Mouse (Mus musculus) stomach, embryonic 14.5 days (tissue): Measurements from ENCODE around the gene Maml3. TPM values are rescaled to one million over a fixed set of nuclear protein-coding genes. Genes with fewer than 3 reads are reported as not detected.

Experiments used
- ATAC-seq: fragments of 200-750 bp; cut with Nextera tagmentation; 2 replicates; pipeline ENCODE4 v1.8.0; 2017; ENCODE audit warnings: low read depth, moderate TSS enrichment; ENCODE audit not compliant: insufficient number of reproducible peaks, insufficient read depth, low FRiP score
- H3K27ac ChIP-seq: fragments of 300-500 bp; sonication (generic); 2 replicates; pipeline ENCODE4 v1.5.1; 2014; ENCODE audit warnings: mild to moderate bottlenecking, low read length, moderate library complexity, mixed read lengths
- H3K27me3 ChIP-seq: fragments of 300-500 bp; sonication (generic); 2 replicates; pipeline ENCODE4 v1.6.1; 2014; ENCODE audit warnings: low read length, control low read depth, mixed read lengths; ENCODE audit not compliant: control insufficient read depth, insufficient read depth
- H3K36me3 ChIP-seq: fragments of 300-500 bp; sonication (generic); 2 replicates; pipeline ENCODE4 v1.6.1; 2014; ENCODE audit warnings: mild to moderate bottlenecking, control low read depth, low read length, moderate library complexity, mixed read lengths; ENCODE audit not compliant: control insufficient read depth, insufficient read depth
- H3K4me1 ChIP-seq: fragments of 300-500 bp; sonication (generic); 2 replicates; pipeline ENCODE4 v1.6.1; 2014; ENCODE audit warnings: low read length, control low read depth, mixed read lengths; ENCODE audit not compliant: control insufficient read depth, insufficient read depth
- H3K4me2 ChIP-seq: fragments of 300-500 bp; sonication (generic); replicated peaks from 2 replicates; pipeline ENCODE4 v1.6.1; 2014; ENCODE audit warnings: low read depth, low read length, control low read depth
- H3K4me3 ChIP-seq: fragments of 300-500 bp; sonication (generic); 2 replicates; pipeline ENCODE4 v1.5.1; 2014; ENCODE audit warnings: low read depth, low read length, control low read depth
- H3K9ac ChIP-seq: fragments of 300-500 bp; sonication (generic); replicated peaks from 2 replicates; pipeline ENCODE4 v1.6.1; 2014; ENCODE audit warnings: low read depth, mild to moderate bottlenecking, control low read depth, low read length, moderate library complexity, mixed read lengths
- H3K9me3 ChIP-seq: fragments of 300-500 bp; sonication (generic); 2 replicates; pipeline ENCODE4 v1.6.1; 2016; ENCODE audit warnings: low read depth, low read length, control low read depth; ENCODE audit not compliant: control insufficient read depth
- WGBS: fragments of 180-500 bp; shearing (Covaris S2); extraction: QIAGEN DNeasy Blood & Tissue Kit; methylation state at CpG from one replicate; pipeline ENCODE4 v1.1.7; 2014; 5-methylcytosine and 5-hydroxymethylcytosine counted together
- polyA plus RNA-seq: library from polyadenylated mRNA; unstranded; fragments of >200 nt; fragmentation: Nextera tagmentation; extraction: Ambion mirVana; gene quantifications from 2 replicates; pipeline ENCODE4 v1.2.1, GENCODE M21; 2014

The Maml3 gene
- polyA plus RNA-seq, 1 experiment from 2014 or later, result 9.3 TPM

GRCm38 (mm10) chr3:52066142-52066541 lies 38.7 kb downstream of the Maml3 start:
- Histone ChIP-seq H3K27ac (no peak overlapping the region), H3K9ac (no peak overlapping the region), H3K9me3 (no peaks in the 10 kb centered on the region), H3K27me3 (no peaks in the 10 kb centered on the region), H3K4me3 (no peak overlapping the region), H3K4me2 (no peak overlapping the region), H3K36me3 (no peaks in the 10 kb centered on the region), H3K4me1 (peaks cover 15% of the 10 kb centered on the region)
- no peak for ATAC-seq
- 64% methylated on average over 3 of the region's 3 CpGs for WGBS

GRCm38 (mm10) chr3:52063261-52063655 lies 41.6 kb downstream of the Maml3 start:
- no peak overlapping the region for H3K27ac ChIP-seq

GRCm38 (mm10) chr3:52062389-52063260 lies 42.3 kb downstream of the Maml3 start:
- no peak overlapping the region for H3K9ac ChIP-seq
- no peaks in the 10 kb centered on the region for H3K27me3 ChIP-seq
- H3K4me3 ChIP-seq, result no peak overlapping the region
- H3K9me3 ChIP-seq, result no peaks in the 10 kb centered on the region
- no peaks in the 10 kb centered on the region for H3K36me3 ChIP-seq
- H3K4me1 ChIP-seq, result peaks cover 12% of the 10 kb centered on the region
- H3K4me2 ChIP-seq, result no peak overlapping the region
- ATAC-seq, result no peak
- WGBS, result 55% methylated on average over 11 of the region's 11 CpGs
- H3K27ac ChIP-seq, result no peak overlapping the region

More at GRCm38 (mm10) chr3:52063261-52063655, 41.6 kb downstream of the Maml3 start:
- WGBS, result 62% methylated on average over 3 of the region's 3 CpGs
- H3K4me1 ChIP-seq, result peaks cover 12% of the 10 kb centered on the region
- H3K36me3 ChIP-seq, result no peaks in the 10 kb centered on the region
- H3K9ac ChIP-seq, result no peak overlapping the region
- ATAC-seq, result no peak
- no peaks in the 10 kb centered on the region for H3K27me3 ChIP-seq
- H3K9me3 ChIP-seq, result no peaks in the 10 kb centered on the region
- H3K4me2 ChIP-seq, result no peak overlapping the region
- H3K4me3 ChIP-seq, result no peak overlapping the region

- ATAC-seq, result peak; percentile 71; the same call in 1 of the 2 replicates
- Histone ChIP-seq H3K4me3 (no peak overlapping the region), H3K4me2 (no peak overlapping the region), H3K27ac (no peak overlapping the region), H3K4me1 (peaks cover 12% of the 10 kb centered on the region), H3K9ac (no peak overlapping the region), H3K9me3 (no peaks in the 10 kb centered on the region), H3K36me3 (no peaks in the 10 kb centered on the region), H3K27me3 (no peaks in the 10 kb centered on the region)
- 31% methylated on average over 8 of the region's 8 CpGs for WGBS
Measured at GRCm38 (mm10) chr3:52061472-52062388, 43.1 kb downstream of the Maml3 start.

- H3K9ac ChIP-seq, result no peak overlapping the region
- H3K36me3 ChIP-seq, result no peaks in the 10 kb centered on the region
- no peaks in the 10 kb centered on the region for H3K27me3 ChIP-seq
- no peak overlapping the region for H3K4me2 ChIP-seq
- ATAC-seq, result no peak
- no peak overlapping the region for H3K4me3 ChIP-seq
- no peak overlapping the region for H3K27ac ChIP-seq
- no peaks in the 10 kb centered on the region for H3K9me3 ChIP-seq
- WGBS, result 90% methylated on average over 7 of the region's 7 CpGs
- H3K4me1 ChIP-seq, result peaks cover 12% of the 10 kb centered on the region
Measured at GRCm38 (mm10) chr3:52060886-52061285, 44.0 kb downstream of the Maml3 start.

GRCm38 (mm10) chr3:52051801-52052200 lies 53.1 kb downstream of the Maml3 start:
- no peaks in the 10 kb centered on the region for H3K36me3 ChIP-seq
- no peak overlapping the region for H3K4me2 ChIP-seq
- peaks cover 8% of the 10 kb centered on the region; the same call in 1 of the 2 replicates for H3K4me1 ChIP-seq
- H3K27me3 ChIP-seq, result no peaks in the 10 kb centered on the region
- no peak overlapping the region for H3K9ac ChIP-seq
- H3K9me3 ChIP-seq, result no peaks in the 10 kb centered on the region
- 60% methylated on average over 2 of the region's 2 CpGs for WGBS
- ATAC-seq, result no peak
- no peak overlapping the region for H3K4me3 ChIP-seq
- no peak overlapping the region for H3K27ac ChIP-seq

- H3K27ac ChIP-seq, result no peak overlapping the region
- no peak for ATAC-seq
Measured at GRCm38 (mm10) chr3:52048082-52048481, 56.8 kb downstream of the Maml3 start.

GRCm38 (mm10) chr3:52047537-52047936 lies 57.3 kb downstream of the Maml3 start:
- H3K36me3 ChIP-seq, result no peaks in the 10 kb centered on the region
- no peak overlapping the region for H3K9ac ChIP-seq
- no peak overlapping the region for H3K4me3 ChIP-seq
- H3K27me3 ChIP-seq, result no peaks in the 10 kb centered on the region
- H3K27ac ChIP-seq, result peak overlapping the region; percentile 92; the same call in 1 of the 2 replicates
- no peak for ATAC-seq
- H3K9me3 ChIP-seq, result no peaks in the 10 kb centered on the region
- 69% methylated on average over 8 of the region's 8 CpGs for WGBS
- H3K4me1 ChIP-seq, result peaks cover 24% of the 10 kb centered on the region
- peak overlapping the region; percentile 52; the same call in 1 of the 2 replicates for H3K4me2 ChIP-seq

More at GRCm38 (mm10) chr3:52048082-52048481, 56.8 kb downstream of the Maml3 start:
- Histone ChIP-seq H3K27me3 (no peaks in the 10 kb centered on the region), H3K36me3 (no peaks in the 10 kb centered on the region), H3K9me3 (no peaks in the 10 kb centered on the region), H3K4me2 (no peak overlapping the region), H3K9ac (no peak overlapping the region), H3K4me1 (peaks cover 24% of the 10 kb centered on the region), H3K4me3 (no peak overlapping the region)
- 74% methylated on average over 14 of the region's 14 CpGs for WGBS
